Mouse (Mus musculus): ENCODE results near the gene Macrod2.

Gene Macrod2

DNA sequence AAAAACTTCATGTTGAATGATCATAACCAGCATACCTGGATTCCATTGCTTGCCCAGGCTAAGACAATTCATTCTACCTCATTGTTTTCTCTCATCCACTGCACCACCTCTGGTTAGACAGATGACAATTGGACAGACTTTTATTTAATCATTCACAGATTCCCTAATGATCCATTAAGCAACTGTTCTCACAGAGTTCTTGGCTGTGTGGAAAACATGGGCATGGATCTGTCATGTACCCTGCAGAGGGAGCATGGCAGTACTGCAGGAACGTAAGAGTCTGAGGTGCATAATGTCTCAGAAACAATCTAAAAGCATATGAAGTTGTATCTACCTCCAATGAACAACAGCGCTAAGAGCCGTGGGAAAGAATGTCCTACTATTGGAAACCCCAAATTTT lies 1110.3 kb downstream of the Macrod2 start:
- no peak for DNase-seq (ENCODE audit: low spot score)

DNA sequence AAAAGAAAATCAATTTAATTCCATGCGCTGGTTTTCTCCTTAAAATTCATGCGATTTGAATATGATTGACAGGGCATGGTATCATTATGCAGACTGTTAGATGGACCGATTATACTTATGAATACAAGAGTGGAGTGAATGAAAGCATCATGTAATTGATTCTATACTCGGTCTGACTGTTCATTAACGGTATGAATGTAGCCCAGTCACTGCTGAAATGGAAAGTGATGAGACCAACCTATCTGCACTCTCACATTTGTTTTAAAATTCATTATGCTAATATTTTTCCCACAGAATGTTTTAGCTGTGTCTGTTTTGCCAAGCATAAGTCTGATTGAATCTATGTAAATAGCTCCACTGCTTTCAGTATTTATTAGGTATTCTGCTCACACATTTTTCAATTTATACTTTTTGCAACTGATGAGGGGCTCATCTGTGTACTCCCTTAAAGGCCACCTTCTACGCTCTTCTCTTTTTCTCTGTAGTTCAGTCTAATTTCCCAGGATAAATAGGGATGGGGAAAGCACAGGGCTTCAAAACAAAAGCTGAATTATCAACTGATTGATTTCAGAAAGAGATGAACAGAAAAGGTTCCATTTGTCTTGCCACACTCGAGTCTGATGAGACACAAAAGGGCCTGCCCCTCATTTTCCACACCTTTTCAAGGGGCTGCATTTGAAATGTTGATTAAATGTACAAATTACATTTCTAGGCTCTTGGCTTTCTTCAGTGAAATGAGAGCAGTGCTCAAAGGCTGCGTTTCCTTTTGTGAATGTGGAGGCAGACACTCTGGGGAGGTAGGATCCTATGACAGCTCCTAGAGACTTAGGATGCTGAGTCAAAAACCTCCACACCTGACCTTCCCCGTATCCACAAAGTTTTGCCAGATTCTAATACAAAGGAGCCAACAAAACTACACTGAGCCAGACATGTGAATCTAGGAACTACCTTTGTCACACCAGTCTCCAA lies 1113.1 kb downstream of the Macrod2 start:
- DNase-seq (ENCODE audit: low spot score): no peak

DNA sequence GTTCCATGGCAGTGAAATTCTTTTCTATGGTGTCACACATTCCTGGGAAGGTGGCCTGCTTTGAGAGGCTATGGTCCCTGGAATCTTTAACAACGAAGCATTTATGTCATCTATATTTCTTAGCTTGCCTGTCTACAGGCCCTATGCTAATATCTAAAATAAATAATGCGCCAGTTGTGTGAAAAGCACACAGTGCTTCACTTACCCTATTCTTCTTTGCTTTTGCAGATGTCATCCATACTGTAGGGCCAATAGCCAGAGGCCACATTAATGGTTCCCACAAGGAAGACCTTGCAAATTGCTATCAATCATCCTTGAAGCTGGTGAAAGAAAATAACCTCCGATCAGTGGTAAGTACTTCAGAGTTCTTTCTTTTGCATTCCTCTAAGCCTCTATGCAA lies 1119.9 kb downstream of the Macrod2 start:
- DNase-seq (ENCODE audit: low spot score): no peak

DNA sequence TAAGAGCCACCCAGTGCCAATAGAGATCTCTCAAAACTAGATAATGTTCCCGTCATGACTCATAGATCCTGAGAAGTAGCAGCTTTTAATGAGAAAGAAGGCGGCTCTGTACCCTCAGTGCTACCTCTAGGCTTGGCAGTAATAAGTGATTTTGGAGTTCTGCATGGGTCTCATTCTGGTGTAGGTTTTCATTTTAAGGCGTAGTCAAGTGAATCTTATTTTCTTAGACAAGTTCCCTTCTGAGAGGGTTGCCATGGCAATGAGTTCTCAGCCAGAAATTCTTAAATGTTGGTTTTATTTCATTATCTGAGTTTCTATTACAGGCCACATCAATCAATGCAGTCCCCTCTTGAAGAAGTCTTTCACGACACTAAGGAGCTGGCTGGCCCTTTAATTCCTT lies 1127.0 kb downstream of the Macrod2 start:
- no peak for DNase-seq (ENCODE audit: low spot score)

DNA sequence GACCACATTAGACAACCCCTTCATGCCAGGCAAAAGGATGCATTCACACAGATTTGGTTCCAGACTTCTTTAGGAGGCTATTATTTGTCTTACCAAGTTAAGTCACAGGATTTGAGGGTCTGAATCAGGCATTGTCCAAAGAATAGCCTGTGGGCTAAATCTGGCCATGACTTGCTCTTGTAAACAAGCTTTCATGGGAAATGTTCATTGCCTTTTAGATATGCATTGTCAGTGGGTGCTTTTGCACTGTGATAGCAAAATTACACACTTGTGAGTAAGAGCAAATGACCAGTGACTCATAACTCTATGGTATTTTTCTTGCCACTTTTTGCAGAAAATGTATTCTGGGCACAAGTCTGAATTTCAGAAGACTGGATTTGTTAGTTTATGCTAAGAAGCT lies 1150.8 kb downstream of the Macrod2 start:
- no peak for DNase-seq (ENCODE audit: low spot score)

DNA sequence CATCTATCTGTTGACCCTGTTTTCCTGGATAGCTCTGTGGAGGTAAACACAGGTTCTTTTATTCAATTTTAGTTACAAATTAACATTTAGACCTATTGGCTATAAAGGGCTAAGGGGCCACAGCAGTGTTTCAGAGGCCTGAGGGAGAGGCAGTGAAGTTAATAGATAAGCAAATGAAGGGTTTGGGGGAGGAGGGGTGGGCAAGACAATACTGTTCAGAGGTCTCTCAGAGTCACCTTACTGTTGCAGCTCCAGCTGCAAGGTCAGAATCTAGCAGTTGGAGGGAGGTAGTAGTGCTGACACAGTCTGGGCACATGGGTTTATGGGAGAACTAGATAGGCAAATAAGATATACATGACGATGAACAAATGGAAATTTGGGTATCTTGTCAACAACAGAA lies 1156.6 kb downstream of the Macrod2 start:
- no peak for DNase-seq (ENCODE audit: low spot score)

DNA sequence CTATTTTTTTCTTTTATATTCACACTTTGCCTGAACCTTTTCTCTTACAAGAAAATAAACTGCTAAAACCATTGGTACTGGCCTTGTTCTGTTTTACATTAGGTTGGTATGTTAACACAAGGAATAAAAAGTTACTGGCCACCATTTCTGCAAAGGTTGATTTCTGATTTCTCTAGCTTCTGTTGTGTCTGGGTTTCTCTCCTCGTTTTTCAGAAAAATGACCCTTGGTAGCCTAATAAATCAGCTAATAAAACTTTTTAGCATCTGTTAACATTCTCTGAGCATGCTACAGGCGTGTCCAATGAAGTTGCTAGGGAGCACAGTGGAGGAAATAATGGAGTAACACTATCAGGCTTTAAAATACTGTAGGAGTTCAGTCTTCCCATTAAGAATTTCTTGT lies 1161.6 kb downstream of the Macrod2 start:
- no peak for DNase-seq (ENCODE audit: low spot score)

DNA sequence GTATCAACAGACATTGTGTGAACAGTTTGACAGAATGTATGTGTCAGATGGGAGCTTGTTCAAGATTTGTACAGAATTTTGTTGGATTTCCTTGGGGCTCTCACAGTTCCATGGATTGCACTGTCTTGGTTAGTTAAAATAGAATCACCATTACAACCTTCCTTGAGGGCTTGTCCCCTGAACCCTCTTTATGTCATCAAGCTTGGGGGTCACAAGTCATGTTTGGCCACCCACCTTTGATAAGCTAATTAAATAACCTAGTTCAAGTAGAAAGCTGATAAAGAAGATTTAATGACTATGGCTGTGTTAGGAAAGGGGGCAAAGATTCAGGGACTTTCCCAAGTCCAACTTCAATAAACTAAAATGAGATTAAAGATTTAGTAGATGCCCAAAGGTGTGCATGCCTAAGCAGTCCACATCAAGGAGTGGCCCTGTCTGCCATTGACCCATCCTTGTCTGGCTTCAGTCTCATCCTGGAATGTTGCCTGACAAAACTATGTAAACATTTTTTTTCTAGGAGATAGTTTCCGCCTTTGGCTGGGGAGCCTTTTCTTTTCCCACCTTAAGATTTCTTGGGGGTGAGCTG lies 1163.2 kb downstream of the Macrod2 start:
- no peak for DNase-seq (ENCODE audit: low spot score)

DNA sequence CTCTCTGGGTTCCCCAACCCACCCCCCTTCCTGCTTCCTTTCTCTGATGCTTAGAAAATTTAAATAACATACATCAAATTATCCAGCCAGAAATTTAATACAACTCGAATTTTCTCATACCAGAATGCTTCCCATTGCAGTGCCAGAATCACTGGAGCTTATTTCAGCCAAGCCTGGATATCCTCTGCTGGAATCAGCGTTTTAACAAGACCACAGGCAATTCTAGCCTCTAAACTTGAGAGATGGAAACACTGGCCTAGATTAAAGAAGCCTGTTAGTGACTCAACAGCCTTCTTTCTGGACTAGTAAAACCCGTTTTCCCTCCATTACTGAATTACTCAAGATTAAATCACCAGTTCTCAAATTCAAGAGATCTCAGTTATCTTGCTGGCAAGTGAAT lies 1170.9 kb downstream of the Macrod2 start:
- DNase-seq (ENCODE audit: low spot score): no peak

DNA sequence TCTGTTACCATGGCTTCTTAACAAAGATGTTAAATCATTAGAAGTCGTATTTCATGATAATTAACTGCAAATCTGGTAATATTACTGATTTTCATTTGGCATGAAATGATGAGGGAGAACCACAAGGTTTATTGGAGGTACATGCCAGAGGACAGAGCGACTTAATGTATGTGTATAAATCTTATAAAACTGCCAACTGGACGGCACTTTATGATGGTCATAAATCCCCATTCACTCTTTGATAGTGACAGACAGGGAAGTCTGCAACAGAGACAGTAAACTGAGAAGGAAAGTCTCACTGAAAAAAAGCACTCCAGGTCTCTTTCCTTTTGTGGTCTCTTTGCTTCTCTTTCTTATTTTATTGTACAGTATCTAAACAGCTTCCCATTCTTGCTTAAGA lies 1176.3 kb downstream of the Macrod2 start:
- no peak for DNase-seq (ENCODE audit: low spot score)

DNA sequence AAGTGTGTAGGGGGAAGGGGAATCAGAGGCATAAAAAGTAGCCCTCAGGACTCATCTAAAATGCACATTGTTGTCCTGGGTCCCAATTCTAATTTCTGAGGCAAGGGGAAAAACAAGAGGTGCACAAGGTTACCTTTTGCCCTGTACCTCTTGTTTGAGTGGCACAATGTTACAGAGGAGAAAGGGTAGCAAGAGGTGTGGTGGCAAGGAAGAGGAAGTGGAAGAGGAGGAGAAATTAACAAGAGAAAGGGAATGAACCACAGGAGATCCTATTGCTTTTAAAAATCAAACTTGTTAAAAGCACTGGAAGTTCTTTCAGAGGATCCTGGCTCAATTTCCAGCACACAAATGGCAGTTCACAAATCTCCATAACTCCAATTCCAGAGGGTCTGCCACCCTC lies 1183.1 kb downstream of the Macrod2 start:
- no peak for DNase-seq (ENCODE audit: low spot score)

DNA sequence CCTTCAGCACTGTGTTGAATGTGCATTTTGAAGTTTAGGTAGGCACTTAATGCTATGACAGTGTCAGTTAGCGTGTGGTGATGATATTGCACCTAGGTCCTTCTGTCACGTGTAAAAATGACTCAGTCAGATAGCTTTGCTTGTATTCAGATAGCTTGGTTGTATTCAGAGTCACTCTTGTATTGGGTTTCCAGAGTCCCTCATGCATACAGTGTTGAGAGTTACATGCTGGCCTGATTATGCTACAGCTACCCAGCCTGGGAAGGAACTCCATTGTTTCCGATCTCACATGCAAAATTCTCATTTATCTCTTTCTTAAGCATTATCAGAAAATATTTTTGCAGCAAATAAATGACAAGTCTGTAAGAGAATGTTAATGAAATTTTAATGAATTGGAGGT lies 1187.3 kb downstream of the Macrod2 start:
- no peak for DNase-seq (ENCODE audit: low spot score)

DNA sequence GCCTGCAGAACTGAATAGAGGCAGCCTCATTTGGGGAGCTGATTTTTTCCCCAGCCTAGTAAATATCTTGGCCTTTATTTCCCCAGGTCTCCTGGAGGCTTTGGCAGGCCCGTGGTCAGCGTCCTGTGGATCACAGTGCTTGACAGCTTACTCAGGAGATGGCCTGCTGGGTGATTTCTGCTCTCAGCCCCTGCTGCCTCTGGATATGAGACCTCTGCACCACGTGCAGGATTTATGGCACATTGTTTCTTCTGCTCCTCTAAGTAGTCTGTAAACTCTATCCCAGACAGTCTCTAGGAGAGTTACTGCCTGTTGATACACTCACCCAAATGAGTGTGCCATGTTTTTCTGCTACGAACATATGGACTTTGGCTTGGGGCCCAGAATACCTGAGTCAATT lies 1187.8 kb downstream of the Macrod2 start:
- DNase-seq (ENCODE audit: low spot score): no peak

DNA sequence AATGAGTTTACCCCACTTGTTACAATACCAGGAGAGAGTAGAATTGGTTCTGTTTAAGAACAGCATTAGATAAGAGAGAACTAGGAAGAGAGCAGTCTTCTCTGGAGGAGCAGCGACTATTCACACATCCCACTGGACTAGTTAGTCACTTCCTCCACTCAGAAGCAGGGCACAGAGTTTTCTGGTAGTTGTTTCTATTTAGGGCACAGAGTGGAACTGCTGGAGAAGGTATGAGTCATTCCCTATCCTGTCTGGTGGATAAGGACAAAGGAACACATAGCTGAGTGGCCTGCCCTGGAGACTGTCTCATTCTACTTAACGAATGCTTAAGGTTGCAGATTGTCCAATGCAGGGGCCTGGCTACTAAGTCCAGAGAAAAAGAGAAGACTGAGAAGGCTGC lies 1192.2 kb downstream of the Macrod2 start:
- no peak for DNase-seq (ENCODE audit: low spot score)

DNA sequence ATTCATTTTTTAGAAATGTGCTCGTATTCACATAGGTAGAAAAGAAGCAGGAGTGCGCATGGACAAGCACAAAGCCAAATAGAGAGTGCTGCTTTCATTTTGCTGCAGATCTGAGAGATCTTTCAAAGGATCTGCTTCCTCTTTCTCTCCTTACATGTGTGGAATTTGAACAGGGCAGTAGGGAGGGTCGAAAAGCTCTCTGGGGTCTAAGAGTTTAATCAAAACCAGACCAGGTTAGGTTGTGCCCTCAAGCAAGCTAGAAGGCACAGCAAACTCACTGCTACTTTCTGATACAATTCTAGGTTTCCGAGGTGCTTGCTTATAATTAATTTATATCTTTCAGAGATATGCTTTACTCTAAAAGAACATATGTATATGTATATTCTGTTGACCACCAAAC lies 1196.2 kb downstream of the Macrod2 start:
- DNase-seq (ENCODE audit: low spot score): no peak

DNA sequence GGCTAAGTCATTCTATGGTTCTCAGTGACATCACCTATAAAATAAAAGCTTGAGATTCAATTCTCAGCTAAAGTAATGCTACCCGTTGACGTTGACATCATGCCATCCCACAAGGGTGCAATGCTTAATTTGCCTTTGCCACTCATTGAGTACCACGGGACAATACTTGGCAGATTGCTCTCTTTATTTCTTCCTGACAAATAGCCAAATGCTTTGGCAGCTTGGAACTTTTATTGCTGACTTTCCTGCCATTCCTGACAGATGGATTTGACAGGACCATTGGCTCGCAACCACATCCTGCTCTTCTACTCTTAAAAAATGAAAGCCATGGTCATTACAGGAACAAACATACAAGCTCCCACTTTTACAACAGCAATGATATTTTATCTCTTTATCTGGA lies 1199.7 kb downstream of the Macrod2 start:
- DNase-seq (ENCODE audit: low spot score): no peak

DNA sequence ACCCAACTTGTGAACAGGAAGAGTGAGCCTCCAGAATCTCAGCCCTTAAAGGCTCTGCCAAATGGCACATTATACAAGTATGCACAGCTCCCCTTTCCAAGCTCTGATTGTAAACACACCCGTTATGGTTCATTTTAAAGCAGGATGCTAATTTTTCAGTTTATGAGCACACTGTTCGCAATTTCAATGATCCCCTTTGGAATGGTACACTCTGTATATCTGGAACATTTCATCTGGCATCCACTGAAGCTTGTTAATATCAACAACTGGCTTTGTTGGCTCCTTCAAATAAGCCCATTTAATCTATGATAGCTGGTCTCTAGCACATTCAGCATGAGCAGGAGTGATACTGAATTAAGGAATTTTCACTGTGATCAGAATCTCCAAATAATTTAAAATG lies 1222.6 kb downstream of the Macrod2 start:
- DNase-seq (ENCODE audit: low spot score): no peak

DNA sequence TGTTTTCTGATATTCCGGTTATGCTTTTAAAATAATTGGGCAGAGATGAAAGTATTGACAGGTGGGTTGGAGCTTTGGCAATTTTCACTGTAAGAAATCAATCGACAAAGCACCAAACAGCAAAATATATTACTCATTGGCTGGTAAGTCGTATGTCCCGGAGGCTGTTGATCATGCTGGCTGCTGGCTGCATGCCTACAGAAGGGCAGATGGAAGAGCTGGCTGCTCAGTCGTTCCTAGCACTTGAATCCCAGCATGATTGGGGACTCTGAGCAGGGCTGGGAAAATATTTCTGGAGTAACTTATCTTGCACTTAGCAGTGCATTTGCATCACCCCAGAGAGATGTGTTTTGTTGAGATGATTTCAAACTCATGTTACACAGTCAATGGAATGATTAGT lies 1223.1 kb downstream of the Macrod2 start:
- DNase-seq (ENCODE audit: low spot score): no peak

DNA sequence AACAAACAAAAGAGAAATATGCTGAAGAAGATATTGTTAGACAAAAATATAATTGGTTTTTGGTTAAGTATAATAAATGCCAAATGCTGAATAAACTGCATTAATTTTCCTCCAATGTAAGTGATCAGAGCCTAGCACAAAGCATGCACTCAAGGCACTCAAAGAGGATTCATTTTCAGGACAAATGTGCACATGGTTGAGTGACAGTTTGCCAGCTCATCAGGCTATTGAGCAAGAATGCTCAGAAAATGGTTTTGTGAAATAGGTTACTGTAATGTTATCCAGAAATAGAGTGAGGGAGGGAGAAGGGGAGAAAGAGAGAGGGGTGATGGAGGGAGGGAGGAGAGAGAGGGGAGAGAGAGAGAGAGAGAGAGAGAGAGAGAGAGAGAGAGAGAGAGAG lies 1268.9 kb downstream of the Macrod2 start:
- no peak for DNase-seq (ENCODE audit: low spot score)

DNA sequence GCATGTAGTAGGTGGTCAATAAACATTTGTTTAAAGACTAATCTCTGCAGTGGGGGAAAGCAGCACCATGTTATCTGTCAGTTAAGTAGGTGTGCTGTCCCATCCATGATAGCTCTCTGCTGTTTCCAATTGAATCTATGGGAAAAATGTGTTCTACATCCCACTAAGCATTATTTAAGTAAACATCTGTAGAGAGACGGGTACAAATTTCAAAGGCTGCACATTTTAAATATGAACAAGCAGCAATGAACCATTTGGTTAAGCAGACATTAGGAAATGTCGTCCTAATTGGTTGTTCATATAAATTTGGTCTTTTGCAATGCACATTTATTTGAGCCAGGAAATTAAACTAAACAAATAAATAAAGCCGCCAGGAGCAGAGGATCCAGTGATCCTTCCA lies 1277.7 kb downstream of the Macrod2 start:
- DNase-seq (ENCODE audit: low spot score): no peak

DNA sequence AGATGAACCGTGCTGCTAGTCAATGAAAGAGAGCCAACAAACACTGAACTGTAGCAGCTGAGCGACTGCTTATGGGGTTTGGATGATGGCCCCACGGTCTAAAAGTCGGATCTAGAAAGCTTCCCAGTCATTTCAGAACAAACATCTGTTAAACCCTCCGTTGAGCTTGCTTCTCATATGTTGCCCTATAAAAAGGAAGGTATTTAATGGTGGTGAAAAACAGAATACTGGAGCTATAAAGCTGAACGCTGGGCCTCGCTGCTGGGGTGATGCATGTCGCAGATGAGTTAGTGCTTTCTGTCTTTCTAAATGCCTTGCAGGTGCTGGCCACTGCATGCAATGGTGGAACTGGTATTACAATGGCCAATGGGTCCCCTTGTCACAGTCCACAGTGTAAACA lies 1278.3 kb downstream of the Macrod2 start:
- no peak for DNase-seq (ENCODE audit: low spot score)

DNA sequence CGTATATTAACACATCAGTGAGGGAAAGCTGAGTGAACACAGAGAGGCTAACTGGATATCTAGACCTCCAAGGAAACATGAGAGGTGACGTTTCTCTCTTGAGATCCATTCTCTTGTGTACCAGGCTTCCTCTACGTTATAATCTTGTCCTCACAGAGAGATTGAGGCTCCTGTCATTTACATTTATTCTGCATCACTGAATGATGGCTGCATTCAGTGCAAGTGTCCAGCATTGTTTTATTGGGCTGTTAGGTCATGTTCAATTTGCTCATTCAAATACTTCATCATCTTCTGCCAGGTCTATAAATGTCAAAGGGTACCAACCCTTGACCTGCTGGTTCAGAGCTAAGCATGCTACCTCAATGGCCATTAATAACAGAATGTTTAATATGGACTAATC lies 1302.4 kb downstream of the Macrod2 start:
- DNase-seq (ENCODE audit: low spot score): no peak

DNA sequence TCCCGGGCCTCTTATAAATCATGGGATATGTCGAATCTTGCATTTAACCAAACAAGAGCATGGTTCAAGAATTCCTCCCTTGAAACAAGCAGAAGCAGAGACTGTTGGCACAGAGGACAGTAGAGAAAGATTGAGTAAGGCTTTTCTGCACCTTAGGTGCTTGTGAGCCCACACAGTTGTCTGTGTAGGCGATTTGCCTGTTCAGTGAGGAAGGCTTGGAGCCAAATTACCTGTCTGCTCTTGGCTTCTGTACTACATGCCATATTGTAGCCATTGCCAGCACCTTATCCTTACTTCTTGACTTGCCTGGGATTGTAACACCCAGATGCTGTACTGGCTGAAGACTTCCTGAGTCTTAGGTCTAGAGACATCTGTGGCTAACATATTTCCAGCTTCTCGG lies 1303.2 kb downstream of the Macrod2 start:
- no peak for DNase-seq (ENCODE audit: low spot score)

All from testis, postnatal 10 days (tissue).